Mouse (Mus musculus): ENCODE results near the gene Polr2g.
"Not testable (repeated sequence)": the region's sequence is repeated elsewhere in the genome, so short reads cannot be mapped to it uniquely, and the experiment has no call there.

Gene Polr2g

DNA sequence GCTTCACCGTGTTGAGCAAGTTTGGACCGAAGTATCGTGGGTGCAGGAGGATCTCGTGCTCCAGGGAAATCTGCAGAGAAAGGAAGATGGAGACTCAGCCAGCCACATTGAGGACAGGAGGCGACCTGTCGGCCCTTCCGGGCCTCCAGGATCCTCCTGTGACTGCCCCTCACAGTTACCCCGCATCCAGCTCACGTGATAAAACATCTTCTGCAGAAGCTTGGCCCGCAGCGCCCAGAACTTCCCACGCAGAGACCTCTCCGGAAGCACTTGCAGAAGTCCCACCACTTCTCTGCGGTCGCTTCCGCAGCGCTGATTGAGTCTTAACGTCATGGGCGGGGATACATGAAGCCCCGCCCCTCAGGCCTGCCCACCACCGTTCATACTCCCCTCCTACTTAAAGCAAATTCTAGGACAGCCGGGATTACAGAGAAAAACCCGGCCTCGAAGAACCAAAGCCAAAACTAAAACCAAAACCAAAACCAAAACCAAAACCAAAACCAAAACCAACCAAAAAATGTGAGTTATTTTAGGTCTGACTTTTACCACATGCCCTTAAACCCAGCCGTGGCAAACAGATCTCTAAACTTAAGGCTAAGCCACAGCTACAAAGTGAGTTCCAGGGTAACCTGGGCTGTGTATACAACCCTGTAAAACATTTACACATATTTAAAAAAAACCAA lies at the start of gene Polr2g:
Gene Polr2g, minus strand, starts transcription at position 314 of the 683 bp plus-strand sequence.
- peak; percentile 99 for DNase-seq (ENCODE audit: low read depth)

DNA sequence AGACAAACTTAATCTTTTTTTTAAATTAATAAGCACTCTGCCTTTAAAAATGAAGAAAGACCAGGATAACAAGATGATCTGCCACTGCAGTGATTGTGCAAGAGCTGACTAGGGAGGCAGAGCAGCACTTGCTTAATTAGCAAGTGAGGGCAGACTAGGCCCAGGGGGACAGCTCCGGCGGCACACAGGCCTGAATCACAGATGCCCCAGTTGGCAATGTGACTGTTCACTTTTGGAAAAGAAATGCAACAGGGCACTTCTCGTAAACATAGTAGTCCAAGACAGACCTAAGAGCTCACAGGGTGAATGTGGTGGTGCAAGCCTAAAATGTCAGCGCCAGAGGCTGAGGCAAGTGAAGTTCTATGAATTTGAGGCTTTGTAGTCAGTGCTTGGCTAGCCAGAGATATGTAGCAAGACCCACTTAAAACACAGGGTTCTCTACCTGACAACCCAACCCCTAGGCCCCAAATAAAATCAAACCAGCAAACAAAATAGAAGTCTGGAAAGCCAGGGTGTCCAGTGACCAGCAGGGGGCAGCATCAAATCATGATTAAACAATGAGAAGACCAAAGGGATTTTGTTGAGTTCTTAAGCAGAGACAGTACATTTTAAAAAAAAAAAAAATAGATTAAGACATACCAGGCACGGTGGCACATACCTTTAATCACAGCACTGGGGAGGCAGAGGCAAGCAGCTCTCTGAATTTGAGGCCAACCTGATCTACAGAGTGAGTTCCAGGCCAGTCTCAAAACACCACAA lies 46.2 kb upstream of the Polr2g start:
- peak; percentile 95 for DNase-seq (ENCODE audit: low read depth)

DNA sequence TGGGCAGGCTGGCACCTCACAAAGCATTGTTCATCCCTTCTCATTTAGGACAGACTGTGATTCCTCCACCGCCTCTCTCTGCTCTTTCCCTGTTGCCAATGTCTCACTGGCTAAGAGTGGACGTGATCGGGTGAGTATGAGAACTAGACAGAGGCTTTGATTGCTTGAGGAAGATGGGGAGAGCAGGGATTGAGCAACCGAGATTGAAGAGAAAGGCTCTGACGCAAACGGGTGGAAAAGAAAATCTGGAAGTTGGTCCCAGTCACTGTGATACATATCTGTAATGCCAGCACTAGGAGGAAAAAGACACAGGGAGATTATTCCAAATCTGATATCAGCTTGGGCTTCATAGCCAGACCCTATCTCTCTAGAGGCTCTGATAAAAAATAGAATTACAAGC lies 44.6 kb upstream of the Polr2g start:
- DNase-seq (ENCODE audit: low read depth) = no peak

GRCm38 (mm10) chr19:8841012-8841411 lies 42.6 kb upstream of the Polr2g start:
- DNase-seq (ENCODE audit: low read depth) = no peak

GRCm38 (mm10) chr19:8839908-8840791 lies 41.8 kb upstream of the Polr2g start:
- DNase-seq (ENCODE audit: low read depth) = no peak

- DNase-seq (ENCODE audit: low read depth) = no peak
These were observed 40.9 kb upstream of the Polr2g start, which contains the start of gene Gng3 for GRCm38 (mm10) chr19:8839103-8839907. Gene Gng3, minus strand, starts transcription at chr19:8839194.

DNA sequence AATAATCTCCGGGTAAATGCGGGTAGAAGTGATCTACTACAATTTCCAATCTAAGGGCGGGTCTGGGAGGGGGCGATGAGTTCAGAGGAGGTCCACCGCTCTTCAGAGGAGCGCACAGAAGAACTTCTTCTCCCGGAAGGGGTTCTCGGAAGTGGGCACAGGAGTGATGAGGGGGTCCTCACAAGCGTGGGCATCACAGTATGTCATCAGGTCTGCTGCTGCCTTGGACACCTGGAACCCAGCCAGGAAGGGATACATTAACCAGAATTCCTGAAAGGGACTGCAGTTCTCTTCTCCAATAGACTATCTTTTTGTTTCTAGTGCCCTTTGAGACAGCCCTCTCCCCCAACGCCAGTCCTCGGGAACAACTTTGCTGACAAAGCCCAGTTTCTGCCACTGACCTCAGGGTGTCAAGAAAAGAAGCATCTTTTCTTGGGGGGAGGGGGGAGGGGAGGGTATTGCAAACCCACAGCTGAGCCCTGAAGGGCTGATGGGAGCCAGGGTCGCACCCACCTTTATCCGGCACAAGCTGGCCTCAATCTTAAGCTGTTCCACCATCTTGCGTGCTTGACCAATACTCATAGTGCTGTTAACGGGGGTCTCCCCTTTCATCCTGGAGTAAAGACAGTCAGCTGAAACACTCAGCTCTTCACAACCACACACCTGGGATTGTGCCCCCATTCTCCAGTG lies 39.8 kb upstream of the Polr2g start:
- no peak for DNase-seq (ENCODE audit: low read depth)

GRCm38 (mm10) chr19:8837251-8837791 lies 38.9 kb upstream of the Polr2g start, which contains the start of gene Bscl2:
Gene Bscl2, plus strand, starts transcription at chr19:8837467.
- no peak for DNase-seq (ENCODE audit: low read depth)

DNA sequence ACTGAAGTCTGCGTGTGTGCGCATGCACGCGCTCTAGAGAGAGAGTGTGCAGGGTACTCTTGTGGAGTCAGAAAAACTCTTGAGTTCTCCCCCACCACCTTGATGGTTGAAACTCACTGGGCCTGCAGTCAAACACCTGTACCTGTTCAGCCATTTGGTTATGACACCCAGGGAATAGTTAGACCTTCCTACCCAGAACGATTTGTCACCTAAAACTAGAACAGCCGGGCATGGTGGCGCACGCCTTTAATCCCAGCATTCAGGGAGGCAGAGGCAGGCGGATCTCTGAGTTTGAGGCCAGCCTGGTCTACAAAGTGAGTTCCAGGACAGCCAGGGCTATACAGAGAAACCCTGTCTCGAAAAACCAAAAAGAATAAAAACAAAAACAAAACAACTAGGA lies 38.0 kb upstream of the Polr2g start:
- not testable (repeated sequence) for DNase-seq (ENCODE audit: low read depth)

GRCm38 (mm10) chr19:8832971-8833370 lies 34.6 kb upstream of the Polr2g start:
- DNase-seq (ENCODE audit: low read depth) = no peak

DNA sequence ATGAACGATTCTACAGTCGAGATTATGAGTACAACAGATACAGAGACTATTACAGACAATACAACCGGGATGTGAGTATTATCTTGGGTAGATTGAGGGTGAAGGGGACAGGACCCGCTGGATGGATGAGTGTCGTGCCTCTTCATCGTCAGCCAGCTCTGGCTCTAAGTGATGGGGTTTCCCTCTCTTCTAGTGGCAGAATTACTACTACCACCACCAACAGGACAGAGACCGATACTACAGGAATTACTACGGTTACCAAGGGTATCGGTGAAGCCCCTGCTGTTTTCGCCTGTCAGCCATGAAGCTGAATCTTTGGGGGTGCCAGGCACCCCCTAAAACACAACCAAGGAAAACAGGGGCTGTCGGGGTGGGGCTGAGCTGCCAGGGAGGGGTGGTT lies 32.9 kb upstream of the Polr2g start:
- no peak for DNase-seq (ENCODE audit: low read depth)

GRCm38 (mm10) chr19:8830664-8831063 lies 32.3 kb upstream of the Polr2g start:
- DNase-seq (ENCODE audit: low read depth) = no peak

DNA sequence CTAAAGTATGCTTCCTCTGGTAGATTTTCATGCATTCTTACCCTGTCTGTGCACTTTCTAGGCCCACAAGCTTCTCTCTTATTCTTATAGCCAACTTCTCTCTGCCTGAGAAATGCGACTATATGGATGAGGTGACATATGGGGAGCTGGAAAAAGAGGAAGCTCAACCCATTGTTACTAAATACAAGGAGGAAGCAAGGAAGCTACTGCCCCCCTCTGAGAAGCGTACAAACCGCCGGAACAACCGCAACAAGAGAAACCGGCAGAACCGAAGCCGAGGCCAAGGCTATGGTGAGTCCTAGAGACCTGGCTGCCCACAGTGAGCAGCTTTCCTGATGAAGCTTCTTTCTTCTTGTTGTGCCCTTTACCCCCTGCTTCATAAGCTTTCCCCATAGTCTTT lies 31.3 kb upstream of the Polr2g start, which contains the start of gene AC129217.1:
Gene AC129217.1, plus strand, starts transcription at position 114 of the 400 bp plus-strand sequence.
- no peak for DNase-seq (ENCODE audit: low read depth)

DNA sequence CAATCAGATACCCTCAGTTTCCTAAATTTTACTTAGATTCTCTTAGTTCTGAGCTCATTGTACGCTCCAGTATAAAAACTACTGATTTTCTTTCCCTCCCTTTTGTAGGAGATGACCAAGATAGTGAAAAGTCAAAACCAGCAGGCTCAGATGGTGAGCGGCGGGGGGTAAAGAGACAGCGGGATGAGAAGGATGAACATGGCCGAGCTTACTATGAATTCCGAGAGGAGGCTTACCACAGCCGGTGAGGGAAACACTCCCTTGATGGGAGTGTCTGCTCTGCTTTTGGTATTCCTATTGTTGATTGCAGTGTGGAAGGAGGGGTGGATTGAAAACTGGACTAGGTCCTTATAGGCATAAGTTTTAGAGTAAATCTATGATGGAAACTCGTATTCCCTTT lies 24.3 kb upstream of the Polr2g start:
- no peak for DNase-seq (ENCODE audit: low read depth)

GRCm38 (mm10) chr19:8821146-8821545 lies 22.8 kb upstream of the Polr2g start:
- no peak for DNase-seq (ENCODE audit: low read depth)

GRCm38 (mm10) chr19:8820424-8820956 lies 22.1 kb upstream of the Polr2g start:
- no peak for DNase-seq (ENCODE audit: low read depth)

- DNase-seq (ENCODE audit: low read depth) = peak; percentile 100
These were observed 21.4 kb upstream of the Polr2g start, which contains the start of gene Hnrnpul2 for GRCm38 (mm10) chr19:8819596-8820423. Gene Hnrnpul2, plus strand, starts transcription at chr19:8820010.

DNA sequence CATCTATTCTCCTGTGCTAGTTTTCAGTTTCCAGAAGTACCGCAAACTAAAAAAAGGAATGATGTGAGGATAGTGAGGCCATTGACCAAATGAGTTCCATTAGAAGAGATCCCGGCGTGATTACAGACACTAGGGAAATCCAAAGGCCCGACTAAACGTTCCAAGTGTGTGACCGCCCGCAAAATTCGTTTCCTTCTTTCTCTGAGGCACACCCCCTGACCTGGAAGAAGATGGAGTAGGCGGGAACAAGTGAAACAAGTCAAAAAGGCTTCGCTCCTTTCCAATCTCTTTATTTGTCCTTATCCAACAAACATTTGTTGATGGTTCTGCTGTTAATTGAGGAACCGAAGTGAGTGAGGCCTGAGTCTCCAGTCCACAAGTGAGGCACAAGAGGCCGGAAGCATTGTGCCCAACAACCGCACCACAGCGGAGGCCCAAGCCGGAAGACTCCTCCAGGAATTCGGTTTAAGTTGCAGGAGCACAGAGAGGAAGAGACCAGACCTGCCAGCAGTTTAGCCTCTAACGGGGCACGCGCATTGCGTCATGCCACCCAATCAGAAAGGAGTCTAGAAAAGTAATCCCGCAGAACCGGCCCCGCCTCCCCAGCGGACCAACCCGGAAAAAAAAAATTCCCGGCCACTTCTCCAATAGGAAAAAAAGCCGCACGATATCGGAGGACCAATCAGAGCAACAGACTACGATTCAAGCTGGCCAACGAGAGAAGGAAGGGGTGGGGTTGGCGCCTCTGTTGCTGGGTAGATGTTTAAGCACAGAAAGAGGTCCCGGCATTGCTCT lies 20.6 kb upstream of the Polr2g start, which contains the start of gene Ttc9c:
Gene Ttc9c, minus strand, starts transcription at position 533 of the 795 bp plus-strand sequence.
- peak; percentile 100 for DNase-seq (ENCODE audit: low read depth)

Measured in NIH3T3 (cell line).